Mouse (Mus musculus) megakaryocyte, embryonic 14.5 days (primary cell): ENCODE data around the gene Lgi4.

ENCODE experiments used
- FLI1 ChIP-seq: IDR thresholded peaks from 2 replicates; pipeline ENCODE4 v1.6.1; 2012; ENCODE audit warnings: low read length, inconsistent platforms, mixed read lengths
- GATA1 ChIP-seq: IDR thresholded peaks from 3 replicates; pipeline ENCODE4 v1.6.1; 2012; ENCODE audit warnings: mixed read lengths, low read length, inconsistent platforms, borderline replicate concordance

GRCm38 (mm10) chr7:31056448-31056847 lies 2.7 kb upstream of the Lgi4 start:
- no peak for TF ChIP-seq GATA1
- TF ChIP-seq FLI1: no peak
